Mouse (Mus musculus): ENCODE data around the gene Neurl3. TPM values are rescaled to one million over a fixed set of nuclear protein-coding genes. Genes with fewer than 3 reads are reported as not detected.

The Neurl3 gene
- polyA plus RNA-seq, 1 experiment = 9.9 TPM

DNA sequence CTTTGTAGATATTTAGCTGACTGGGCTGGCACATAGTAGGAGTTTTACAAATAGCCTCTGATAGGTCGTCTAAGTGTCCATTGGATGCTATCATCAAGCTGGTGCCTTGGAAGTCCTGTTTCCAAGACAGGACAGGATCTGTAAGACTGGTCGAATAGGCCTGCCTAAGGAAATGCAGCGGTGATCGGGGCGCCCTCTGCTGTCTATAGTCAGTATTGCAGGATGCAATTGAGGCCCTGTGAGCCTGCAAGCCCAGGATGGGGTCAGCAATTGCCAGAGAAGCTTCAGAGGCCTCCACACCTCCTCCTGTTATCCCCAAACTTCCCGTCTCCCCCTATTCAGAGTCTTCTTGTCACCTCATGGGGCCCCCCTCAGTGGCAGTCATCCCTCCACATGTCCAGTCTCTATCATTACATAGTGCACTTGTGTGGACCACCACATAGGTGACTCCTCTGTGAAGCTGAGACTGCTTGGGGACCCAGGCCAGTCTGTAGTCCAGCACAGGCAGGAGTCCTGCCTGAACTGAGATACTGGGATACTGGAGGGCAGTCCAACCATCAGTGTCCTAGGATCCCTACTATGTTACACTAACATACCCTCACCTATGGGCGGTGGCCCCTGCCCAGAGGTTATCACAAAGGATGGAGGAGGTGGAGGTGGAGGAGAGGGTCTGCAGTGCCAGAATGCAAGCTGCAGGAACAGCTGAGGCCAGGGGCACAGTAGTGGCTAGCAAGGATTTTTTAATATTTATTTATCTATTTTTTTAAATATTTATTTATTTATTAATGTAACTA, 3.0 kb upstream of the Neurl3 start:
- Histone ChIP-seq H3K4me3 (ENCODE audit: insufficient read depth, low read depth, low read length) (no peak overlapping the region), H3K4me1 (ENCODE audit: control insufficient read depth, insufficient read depth, low read length) (peaks cover 8% of the 10 kb centered on the region), H3K36me3 (ENCODE audit: control insufficient read depth, insufficient read depth, low read length) (no peaks in the 10 kb centered on the region), H3K27me3 (replicated peaks; ENCODE audit: control insufficient read depth, insufficient read depth, low read length) (no peaks in the 10 kb centered on the region), H3K27ac (ENCODE audit: insufficient read depth, low read depth, low read length) (no peak overlapping the region)
- DNase-seq = peak; percentile 85
- no peak for TF ChIP-seq POLR2A (IDR thresholded peaks at IDR 0.05; ENCODE audit: low read depth, low read length)
- peak; percentile 90 for TF ChIP-seq CTCF (conservative IDR thresholded peaks at IDR 0.05; ENCODE audit: insufficient read depth, insufficient read length, low read depth, low read length)
- WGBS = 33% methylated on average over 7 of the region's 7 CpGs

DNA sequence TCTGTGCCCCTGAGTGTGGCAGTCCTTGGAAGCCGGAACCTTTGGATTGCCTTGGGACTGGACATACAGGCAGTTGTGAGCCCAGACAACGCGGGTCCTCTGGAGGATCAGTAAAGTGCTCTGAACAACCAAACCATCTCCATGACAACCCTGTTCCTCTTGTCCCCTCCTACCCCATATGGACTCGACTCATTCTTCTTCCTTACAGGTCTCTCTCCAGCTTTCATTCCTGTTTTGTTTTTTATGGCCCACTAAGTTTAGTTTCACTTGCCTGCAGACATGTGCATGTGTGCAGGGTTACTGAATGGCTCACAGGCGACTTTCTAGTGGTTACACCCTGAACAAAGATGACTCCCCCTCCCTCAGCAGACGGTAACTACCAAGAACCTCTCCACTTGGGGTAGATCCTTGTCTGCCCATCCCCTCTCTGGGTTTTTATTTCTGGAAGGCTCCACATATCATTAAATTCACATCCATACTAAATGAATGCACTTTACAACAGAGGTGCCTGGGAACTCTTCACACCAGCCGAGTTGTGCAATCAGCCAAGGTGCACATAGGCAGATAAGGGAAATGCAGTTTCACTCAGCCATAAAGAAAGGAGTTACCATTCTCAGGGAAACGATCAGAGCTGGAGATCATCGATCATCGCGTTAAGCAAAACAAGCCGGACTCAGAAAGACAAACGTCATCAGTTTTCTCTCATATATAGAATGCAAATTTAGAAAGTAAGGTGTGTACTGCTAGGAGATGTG, 1.3 kb upstream of the Neurl3 start:
- Histone ChIP-seq H3K27me3 (replicated peaks; ENCODE audit: control insufficient read depth, insufficient read depth, low read length) (no peaks in the 10 kb centered on the region), H3K36me3 (ENCODE audit: control insufficient read depth, insufficient read depth, low read length) (no peaks in the 10 kb centered on the region), H3K4me3 (ENCODE audit: insufficient read depth, low read depth, low read length) (no peak overlapping the region), H3K27ac (ENCODE audit: insufficient read depth, low read depth, low read length) (no peak overlapping the region), H3K4me1 (ENCODE audit: control insufficient read depth, insufficient read depth, low read length) (peaks cover 8% of the 10 kb centered on the region)
- DNase-seq = no peak
- no peak for TF ChIP-seq CTCF (conservative IDR thresholded peaks at IDR 0.05; ENCODE audit: insufficient read depth, insufficient read length, low read depth, low read length)
- WGBS = 67% methylated on average over 13 of the region's 13 CpGs

DNA sequence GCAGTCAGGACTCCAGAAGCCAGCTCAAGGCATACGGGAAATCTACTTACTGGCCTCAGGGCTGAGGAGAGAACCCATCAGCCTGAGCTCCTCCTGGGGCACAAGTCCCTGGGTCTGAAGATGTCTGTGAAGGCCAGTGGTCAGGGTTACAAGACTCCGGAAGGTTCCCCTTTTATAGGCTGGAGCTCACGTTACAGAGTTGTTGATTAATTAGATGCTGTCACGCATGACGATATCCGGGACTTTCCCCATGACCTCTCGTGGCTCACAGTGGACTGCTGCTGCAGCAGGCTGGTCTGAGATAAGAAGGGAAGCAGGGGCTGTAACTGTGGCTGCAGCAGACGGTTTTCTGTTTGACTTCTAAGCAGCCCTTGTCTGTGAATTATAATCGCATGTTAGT, 1.2 kb downstream of the Neurl3 start:
- Histone ChIP-seq H3K4me1 (ENCODE audit: control insufficient read depth, insufficient read depth, low read length) (peaks cover 11% of the 10 kb centered on the region), H3K36me3 (ENCODE audit: control insufficient read depth, insufficient read depth, low read length) (no peaks in the 10 kb centered on the region), H3K27ac (ENCODE audit: insufficient read depth, low read depth, low read length) (peak overlapping the region; percentile 89), H3K4me3 (ENCODE audit: insufficient read depth, low read depth, low read length) (peak overlapping the region; percentile 45), H3K27me3 (replicated peaks; ENCODE audit: control insufficient read depth, insufficient read depth, low read length) (no peaks in the 10 kb centered on the region)
- TF ChIP-seq POLR2A (IDR thresholded peaks at IDR 0.05; ENCODE audit: low read depth, low read length) (no peak), CTCF (conservative IDR thresholded peaks at IDR 0.05; ENCODE audit: insufficient read depth, insufficient read length, low read depth, low read length) (no peak)
- 1% methylated on average over 9 of the region's 9 CpGs for WGBS
- DNase-seq = peak; percentile 89

DNA sequence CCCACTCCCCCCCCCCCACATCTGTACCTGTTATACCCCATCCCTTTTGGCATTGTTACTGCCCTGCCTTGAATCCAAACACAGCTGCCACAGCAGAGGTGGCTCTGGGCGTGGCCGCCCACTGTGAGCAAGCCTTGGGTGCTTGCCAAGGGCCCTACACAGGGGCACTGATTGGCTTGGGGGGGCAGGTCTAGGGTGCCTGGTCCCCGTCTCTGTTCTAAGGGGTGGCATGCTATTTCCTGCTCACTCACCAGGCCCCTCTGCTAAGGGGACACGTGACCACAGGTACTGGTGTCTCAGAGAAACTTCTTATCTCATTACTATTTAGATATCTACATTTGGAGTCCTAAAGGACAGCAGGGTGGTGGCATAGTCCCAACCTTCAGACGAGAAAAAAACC, 1.9 kb downstream of the Neurl3 start:
- H3K27ac ChIP-seq (ENCODE audit: insufficient read depth, low read depth, low read length) = peak overlapping the region; percentile 89
- TF ChIP-seq CTCF (conservative IDR thresholded peaks at IDR 0.05; ENCODE audit: insufficient read depth, insufficient read length, low read depth, low read length) = no peak
- no peak for TF ChIP-seq POLR2A (IDR thresholded peaks at IDR 0.05; ENCODE audit: low read depth, low read length)
- H3K4me1 ChIP-seq (ENCODE audit: control insufficient read depth, insufficient read depth, low read length) = peaks cover 11% of the 10 kb centered on the region
- H3K36me3 ChIP-seq (ENCODE audit: control insufficient read depth, insufficient read depth, low read length) = no peaks in the 10 kb centered on the region
- DNase-seq = peak; percentile 57
- H3K27me3 ChIP-seq (replicated peaks; ENCODE audit: control insufficient read depth, insufficient read depth, low read length) = no peaks in the 10 kb centered on the region
- H3K4me3 ChIP-seq (ENCODE audit: insufficient read depth, low read depth, low read length) = peak overlapping the region; percentile 45; the same call in 1 of the 2 replicates
- WGBS = 42% methylated on average over 5 of the region's 5 CpGs

DNA sequence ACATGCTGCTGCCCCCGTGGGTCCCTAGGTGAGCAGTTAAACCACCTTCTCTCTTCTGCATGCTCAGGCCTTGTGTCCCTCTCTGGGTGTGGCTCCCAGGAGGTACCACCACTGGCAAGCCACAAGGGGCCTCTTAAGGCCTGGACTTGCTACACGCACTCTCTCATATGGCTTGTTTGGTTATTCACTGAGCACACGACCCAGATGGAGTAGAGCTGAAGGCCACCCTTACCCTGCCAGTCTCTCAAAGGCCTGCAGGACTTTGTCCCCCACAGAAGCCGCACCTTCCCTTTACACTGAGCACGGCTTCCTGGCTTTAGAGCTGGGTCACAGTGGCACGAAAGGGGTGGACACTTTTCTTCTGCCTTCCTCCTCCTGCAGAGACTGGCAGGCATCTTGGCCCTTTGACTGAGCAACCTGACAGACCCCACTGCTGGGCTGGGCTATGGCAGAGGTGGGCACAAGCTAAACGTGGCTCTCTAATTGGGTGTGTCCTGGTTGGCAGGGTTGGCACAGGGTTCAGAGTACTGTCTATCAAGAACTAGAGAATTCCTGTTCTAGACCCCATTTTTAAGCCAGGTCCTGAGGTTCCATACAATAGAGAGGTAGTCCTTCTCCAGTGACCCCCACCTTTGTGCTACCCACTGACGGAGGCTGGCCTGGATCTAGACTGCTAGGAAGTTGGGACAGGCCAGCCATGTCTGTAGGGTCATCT, 2.8 kb downstream of the Neurl3 start:
- H3K27me3 ChIP-seq (replicated peaks; ENCODE audit: control insufficient read depth, insufficient read depth, low read length) = no peaks in the 10 kb centered on the region
- TF ChIP-seq CTCF (conservative IDR thresholded peaks at IDR 0.05; ENCODE audit: insufficient read depth, insufficient read length, low read depth, low read length) = no peak
- TF ChIP-seq POLR2A (IDR thresholded peaks at IDR 0.05; ENCODE audit: low read depth, low read length) = no peak
- H3K36me3 ChIP-seq (ENCODE audit: control insufficient read depth, insufficient read depth, low read length) = no peaks in the 10 kb centered on the region
- H3K4me3 ChIP-seq (ENCODE audit: insufficient read depth, low read depth, low read length) = peak overlapping the region; percentile 2; the same call in 1 of the 2 replicates
- no peak for DNase-seq
- H3K4me1 ChIP-seq (ENCODE audit: control insufficient read depth, insufficient read depth, low read length) = peaks cover 11% of the 10 kb centered on the region
- WGBS = 50% methylated on average over 8 of the region's 8 CpGs
- peak overlapping the region; percentile 66; the same call in 1 of the 2 replicates for H3K27ac ChIP-seq (ENCODE audit: insufficient read depth, low read depth, low read length)

DNA sequence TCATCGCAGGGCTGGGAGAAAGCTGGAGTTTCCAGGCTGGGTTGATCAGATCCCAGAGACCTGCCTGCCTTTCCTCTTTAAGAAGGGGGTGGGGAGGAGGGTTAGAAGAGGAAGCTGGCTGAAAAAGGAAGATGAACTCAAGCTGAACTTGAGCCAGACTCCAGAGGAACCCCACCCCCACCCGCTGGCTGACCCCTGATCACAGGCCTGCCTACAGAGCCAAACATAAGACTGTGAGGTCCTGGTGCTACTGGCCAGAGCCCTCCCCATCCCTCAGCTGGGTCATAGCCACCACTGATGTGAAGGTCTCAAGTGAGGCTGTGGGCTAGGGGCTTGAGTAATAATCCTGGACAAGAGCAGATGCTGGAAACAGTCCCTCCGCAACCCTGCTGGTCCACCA, 3.8 kb downstream of the Neurl3 start:
- TF ChIP-seq CTCF (conservative IDR thresholded peaks at IDR 0.05; ENCODE audit: insufficient read depth, insufficient read length, low read depth, low read length) (no peak), POLR2A (IDR thresholded peaks at IDR 0.05; ENCODE audit: low read depth, low read length) (no peak)
- H3K27me3 ChIP-seq (replicated peaks; ENCODE audit: control insufficient read depth, insufficient read depth, low read length) = no peaks in the 10 kb centered on the region
- H3K36me3 ChIP-seq (ENCODE audit: control insufficient read depth, insufficient read depth, low read length) = no peaks in the 10 kb centered on the region
- DNase-seq = peak; percentile 66
- H3K4me3 ChIP-seq (ENCODE audit: insufficient read depth, low read depth, low read length) = 0 out of 2 replicates have a peak overlapping the region, but pooled peaks have one; percentile 3
- 45% methylated on average over 3 of the region's 3 CpGs for WGBS
- peak overlapping the region; percentile 66 for H3K27ac ChIP-seq (ENCODE audit: insufficient read depth, low read depth, low read length)
- peaks cover 11% of the 10 kb centered on the region for H3K4me1 ChIP-seq (ENCODE audit: control insufficient read depth, insufficient read depth, low read length)
